Mouse (Mus musculus) stomach, embryonic 15.5 days (tissue): ENCODE data around the gene Slit2. TPM values are rescaled to one million over a fixed set of nuclear protein-coding genes. Genes with fewer than 3 reads are reported as not detected.

ENCODE experiments used
- ATAC-seq: fragments of 200-750 bp; cut with Nextera tagmentation; 2 replicates; pipeline ENCODE4 v1.8.0; 2017; ENCODE audit warnings: low read depth, moderate number of reproducible peaks, moderate TSS enrichment; ENCODE audit not compliant: insufficient read depth, low FRiP score
- H3K27ac ChIP-seq: fragments of 300-500 bp; sonication (generic); 2 replicates; pipeline ENCODE4 v1.5.1; 2015; ENCODE audit warnings: mild to moderate bottlenecking, inconsistent platforms
- H3K27me3 ChIP-seq: fragments of 300-500 bp; sonication (generic); replicated peaks from 2 replicates; pipeline ENCODE4 v1.6.1; 2015; ENCODE audit warnings: inconsistent platforms
- H3K36me3 ChIP-seq: fragments of 300-500 bp; sonication (generic); 2 replicates; pipeline ENCODE4 v1.6.1; 2015; ENCODE audit warnings: inconsistent platforms
- H3K4me1 ChIP-seq: fragments of 300-500 bp; sonication (generic); 2 replicates; pipeline ENCODE4 v1.6.1; 2015; ENCODE audit warnings: inconsistent platforms
- H3K4me2 ChIP-seq: fragments of 300-500 bp; sonication (generic); 2 replicates; pipeline ENCODE4 v1.6.1; 2015; ENCODE audit warnings: mild to moderate bottlenecking, inconsistent platforms
- H3K4me3 ChIP-seq: fragments of 300-500 bp; sonication (generic); replicated peaks from 2 replicates; pipeline ENCODE4 v1.5.1; 2015; ENCODE audit warnings: inconsistent platforms
- H3K9ac ChIP-seq: fragments of 300-500 bp; sonication (generic); 2 replicates; pipeline ENCODE4 v1.6.1; 2015; ENCODE audit warnings: inconsistent platforms
- H3K9me3 ChIP-seq: fragments of 300-500 bp; sonication (generic); 2 replicates; pipeline ENCODE4 v1.6.1; 2016; ENCODE audit warnings: inconsistent platforms
- WGBS: fragments of 180-500 bp; shearing (Covaris S2); methylation state at CpG from one replicate; pipeline ENCODE4 v1.1.7; 2015; 5-methylcytosine and 5-hydroxymethylcytosine counted together
- polyA plus RNA-seq: library from polyadenylated mRNA; unstranded; fragments of >200 nt; fragmentation: Nextera tagmentation; extraction: Ambion mirVana; gene quantifications from 2 replicates; pipeline ENCODE4 v1.2.1, GENCODE M21; 2015

Slit2 gene
- 20.9 and 23.9 TPM in 2 replicates for polyA plus RNA-seq

DNA sequence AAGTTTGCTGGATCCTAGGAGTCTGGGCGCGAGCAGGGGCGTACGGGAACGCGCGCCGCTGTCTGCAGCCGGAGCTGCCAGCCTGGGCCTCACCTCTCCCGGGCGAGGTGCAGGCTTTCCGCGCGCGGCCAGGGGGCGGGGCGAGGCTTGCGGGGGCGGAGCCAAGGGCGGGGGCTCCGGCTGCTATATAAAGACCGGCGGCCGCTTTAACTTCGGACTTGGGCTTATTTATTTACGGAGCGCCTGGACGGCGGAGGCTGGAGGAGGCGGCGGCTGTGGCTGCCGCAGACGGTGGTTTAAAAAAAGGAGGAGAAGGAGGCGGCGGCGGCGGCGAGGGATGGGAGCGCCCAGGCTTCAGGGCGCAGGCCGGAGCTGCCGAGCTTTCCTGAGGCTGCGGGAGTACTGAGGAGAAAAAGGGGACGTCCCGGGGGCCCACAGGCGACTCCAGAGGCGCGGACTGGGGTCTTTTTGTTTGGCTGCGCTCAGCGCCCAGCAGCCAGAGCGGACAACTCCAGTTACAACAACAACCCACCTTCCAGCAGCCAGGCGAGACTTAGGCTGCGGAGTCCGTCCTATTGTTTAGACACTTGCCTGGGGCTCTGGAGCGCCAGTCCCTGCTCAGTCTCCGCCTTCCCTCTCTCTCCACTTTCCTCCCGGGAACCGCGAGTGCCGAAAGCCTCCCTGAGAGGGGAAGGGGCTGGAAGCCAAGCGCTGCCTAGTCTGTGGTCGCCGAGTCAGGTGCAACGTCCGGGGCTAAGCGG is at the start of gene Slit2:
TSS of gene Slit2 (plus strand) at position 198 of the 761 bp plus-strand sequence.
- Histone ChIP-seq H3K9me3 (no peaks in the 10 kb centered on the region), H3K27me3 (peaks cover 22% of the 10 kb centered on the region), H3K4me1 (peaks cover 7% of the 10 kb centered on the region), H3K9ac (peak within 1 kb of the TSS; percentile 29), H3K4me3 (peak within 1 kb of the TSS; percentile 65), H3K4me2 (peak within 1 kb of the TSS; percentile 96), H3K27ac (peak within 1 kb of the TSS; percentile 72; the same call in 1 of the 2 replicates), H3K36me3 (no peaks in the 10 kb centered on the region)
- under 1% methylated on average over 66 of the region's 66 CpGs for WGBS
- ATAC-seq, result peak; percentile 90

DNA sequence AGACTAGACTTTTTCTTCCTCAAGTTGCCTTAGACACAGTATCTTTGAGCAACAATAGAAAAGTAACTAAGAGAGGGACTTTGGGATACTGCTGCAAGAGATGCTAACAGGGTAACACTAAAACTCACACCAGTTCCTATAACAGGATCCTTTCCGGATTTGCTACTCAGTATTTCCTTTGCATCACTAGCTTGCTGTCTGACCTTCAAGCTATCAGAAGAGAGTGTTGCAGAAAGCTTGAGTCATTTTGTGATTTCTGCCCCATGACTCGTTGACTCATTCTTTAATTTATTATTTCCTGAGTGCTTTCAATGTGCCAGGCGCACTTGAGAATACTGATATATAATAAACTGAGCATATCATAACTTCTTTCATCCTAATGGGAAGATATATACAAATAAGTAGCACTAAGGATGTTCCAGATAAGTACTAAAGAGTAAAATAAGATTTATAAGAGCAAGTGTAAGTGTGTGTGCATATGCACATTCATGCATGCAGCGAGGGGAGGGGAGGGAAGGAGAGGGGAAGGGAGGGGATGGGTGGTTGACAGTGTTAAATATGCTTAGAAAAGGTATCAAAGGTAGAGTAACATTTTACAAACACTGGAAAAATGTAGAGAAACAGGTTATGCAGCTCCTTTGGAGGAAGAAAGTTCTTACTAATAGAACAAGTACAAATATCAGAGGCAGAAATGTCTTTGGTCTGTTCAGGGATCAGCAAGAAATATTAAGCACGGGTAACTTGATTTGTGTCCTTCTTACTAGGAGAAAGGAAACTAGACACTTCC is 44.2 kb upstream of the Slit2 start:
- ATAC-seq, result peak; percentile 77
- WGBS, result 58% methylated on average over 5 of the region's 5 CpGs
- H3K4me3 ChIP-seq, result no peak overlapping the region
- H3K9ac ChIP-seq, result no peak overlapping the region
- no peak overlapping the region; the same call in 1 of the 2 replicates for H3K27ac ChIP-seq
- no peak overlapping the region for H3K4me2 ChIP-seq
- H3K4me1 ChIP-seq, result no peaks in the 10 kb centered on the region
- no peaks in the 10 kb centered on the region for H3K36me3 ChIP-seq
- no peaks in the 10 kb centered on the region for H3K9me3 ChIP-seq
- no peaks in the 10 kb centered on the region for H3K27me3 ChIP-seq

DNA sequence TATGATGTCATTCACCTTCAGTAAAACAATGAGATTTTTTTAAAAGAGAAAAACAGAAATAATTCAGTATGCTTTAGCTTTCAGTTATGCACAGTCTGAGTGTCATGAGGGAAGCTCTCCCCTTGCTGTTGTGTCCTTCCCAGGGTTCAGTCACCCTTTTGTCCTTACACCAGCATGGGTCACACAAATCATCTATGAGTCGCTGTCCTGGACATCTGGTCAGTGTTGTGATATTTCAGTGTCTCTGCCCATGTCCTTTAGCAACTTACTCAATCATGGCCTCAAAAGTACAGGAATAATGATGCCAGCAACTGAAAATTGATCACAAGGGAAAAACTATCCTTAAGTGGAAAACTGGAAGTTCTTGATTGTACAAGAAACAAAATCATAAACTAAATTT is 26.5 kb upstream of the Slit2 start:
- ATAC-seq, result no peak
- Histone ChIP-seq H3K27me3 (no peaks in the 10 kb centered on the region), H3K36me3 (no peaks in the 10 kb centered on the region), H3K4me1 (no peaks in the 10 kb centered on the region), H3K9ac (no peak overlapping the region), H3K4me3 (no peak overlapping the region), H3K27ac (no peak overlapping the region), H3K9me3 (no peaks in the 10 kb centered on the region), H3K4me2 (no peak overlapping the region)
- WGBS, result 73% methylated on average over 1 of the region's 1 CpGs

DNA sequence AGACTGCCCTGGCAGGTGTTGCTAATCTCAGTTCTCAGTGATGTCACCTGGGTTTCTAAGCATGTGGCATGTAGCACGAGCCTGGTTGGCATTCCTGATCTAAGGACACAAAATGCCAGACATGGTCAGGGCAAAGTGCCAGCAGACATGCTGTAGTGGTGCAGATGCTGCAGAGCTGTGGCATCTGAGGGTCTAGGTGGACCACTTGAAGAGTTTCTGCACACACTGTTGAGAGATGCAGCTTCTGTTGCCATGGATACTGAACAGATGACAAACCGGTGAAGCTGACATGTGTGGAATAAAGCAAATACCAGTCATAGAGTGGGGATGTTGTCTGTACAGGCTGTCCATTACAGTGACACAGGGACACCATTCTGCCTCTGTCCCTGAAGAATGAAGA is 7.1 kb upstream of the Slit2 start:
- Histone ChIP-seq H3K9me3 (no peaks in the 10 kb centered on the region), H3K4me2 (no peak overlapping the region), H3K27me3 (no peaks in the 10 kb centered on the region), H3K9ac (no peak overlapping the region), H3K4me3 (no peak overlapping the region), H3K27ac (no peak overlapping the region), H3K4me1 (no peaks in the 10 kb centered on the region), H3K36me3 (no peaks in the 10 kb centered on the region)
- 59% methylated on average over 2 of the region's 2 CpGs for WGBS
- no peak; the same call in 1 of the 2 replicates for ATAC-seq

DNA sequence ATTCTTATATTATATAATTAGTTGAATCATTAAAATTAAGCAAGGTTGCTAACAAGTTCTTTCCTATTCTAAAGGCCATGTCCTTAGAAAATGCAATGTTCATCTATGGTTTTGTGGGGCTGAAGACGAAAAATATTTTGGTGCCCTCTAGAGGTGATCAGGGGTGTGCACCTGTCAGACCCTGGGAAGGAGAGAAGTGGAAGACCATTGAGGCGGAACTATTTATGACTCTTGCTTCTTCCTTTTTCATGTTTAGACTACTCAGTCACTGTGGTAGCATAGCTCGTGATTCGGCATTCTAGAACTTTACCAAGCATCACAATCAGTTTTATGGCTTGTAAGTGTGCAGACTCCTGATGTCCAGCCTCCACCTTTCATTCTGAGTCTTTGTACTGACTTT is 3.6 kb upstream of the Slit2 start:
- no peaks in the 10 kb centered on the region for H3K9me3 ChIP-seq
- no peak overlapping the region for H3K9ac ChIP-seq
- no peak for ATAC-seq
- H3K4me1 ChIP-seq, result peaks cover 3% of the 10 kb centered on the region; the same call in 1 of the 2 replicates
- no peak overlapping the region for H3K27ac ChIP-seq
- H3K27me3 ChIP-seq, result peaks cover 2% of the 10 kb centered on the region
- no peaks in the 10 kb centered on the region for H3K36me3 ChIP-seq
- 35% methylated on average over 4 of the region's 4 CpGs for WGBS
- H3K4me3 ChIP-seq, result no peak overlapping the region
- no peak overlapping the region for H3K4me2 ChIP-seq

DNA sequence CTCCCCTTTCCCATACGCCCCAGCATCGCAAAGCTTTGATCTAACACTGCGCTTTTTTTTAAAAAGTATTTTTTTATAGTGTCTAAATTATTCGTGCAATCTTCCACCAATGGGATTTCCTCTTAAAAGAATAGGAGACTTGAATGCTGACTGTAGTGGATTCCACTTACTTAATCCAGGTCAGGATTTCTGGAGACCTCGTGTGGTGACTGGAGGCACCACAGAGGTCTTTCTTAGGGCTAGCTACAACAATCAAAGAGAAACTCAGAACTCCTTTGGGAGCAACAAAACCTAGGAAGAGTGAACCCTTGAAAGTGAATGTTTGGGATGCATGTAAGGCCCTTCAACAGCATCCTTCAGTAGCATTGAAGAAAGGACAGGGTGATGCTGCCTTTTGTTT is 2.5 kb upstream of the Slit2 start:
- Histone ChIP-seq H3K27ac (no peak overlapping the region), H3K4me3 (no peak overlapping the region), H3K9ac (no peak overlapping the region), H3K4me2 (no peak overlapping the region), H3K27me3 (peaks cover 13% of the 10 kb centered on the region), H3K36me3 (no peaks in the 10 kb centered on the region), H3K9me3 (no peaks in the 10 kb centered on the region), H3K4me1 (peaks cover 3% of the 10 kb centered on the region; the same call in 1 of the 2 replicates)
- no peak for ATAC-seq
- WGBS, result 35% methylated on average over 5 of the region's 5 CpGs

DNA sequence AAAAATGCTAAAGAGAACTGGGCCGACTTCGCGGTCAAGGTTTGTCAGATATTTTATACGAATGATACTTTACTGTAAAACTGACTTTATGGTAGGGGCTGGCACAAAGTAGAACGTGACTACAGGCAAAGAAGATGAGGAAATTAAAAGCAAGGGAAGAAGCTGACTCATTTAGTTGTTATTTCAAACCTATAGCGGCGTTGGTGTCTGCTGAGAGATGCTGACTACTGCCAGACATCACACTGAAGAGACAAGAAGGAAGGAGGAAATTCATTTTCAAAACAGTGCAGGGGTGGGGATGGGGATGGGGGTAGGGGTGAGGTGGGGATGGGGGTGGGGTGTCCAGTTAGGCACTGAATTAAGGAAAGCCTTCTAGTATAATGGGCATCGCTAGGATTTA is 987 bp upstream of the Slit2 start:
- Histone ChIP-seq H3K9me3 (no peaks in the 10 kb centered on the region), H3K27ac (no peak overlapping the region), H3K4me2 (peak overlapping the region; percentile 96; the same call in 1 of the 2 replicates), H3K36me3 (no peaks in the 10 kb centered on the region), H3K9ac (no peak overlapping the region), H3K4me3 (peak overlapping the region; percentile 65), H3K4me1 (peaks cover 7% of the 10 kb centered on the region), H3K27me3 (peaks cover 22% of the 10 kb centered on the region)
- no peak for ATAC-seq
- WGBS, result 61% methylated on average over 8 of the region's 8 CpGs

DNA sequence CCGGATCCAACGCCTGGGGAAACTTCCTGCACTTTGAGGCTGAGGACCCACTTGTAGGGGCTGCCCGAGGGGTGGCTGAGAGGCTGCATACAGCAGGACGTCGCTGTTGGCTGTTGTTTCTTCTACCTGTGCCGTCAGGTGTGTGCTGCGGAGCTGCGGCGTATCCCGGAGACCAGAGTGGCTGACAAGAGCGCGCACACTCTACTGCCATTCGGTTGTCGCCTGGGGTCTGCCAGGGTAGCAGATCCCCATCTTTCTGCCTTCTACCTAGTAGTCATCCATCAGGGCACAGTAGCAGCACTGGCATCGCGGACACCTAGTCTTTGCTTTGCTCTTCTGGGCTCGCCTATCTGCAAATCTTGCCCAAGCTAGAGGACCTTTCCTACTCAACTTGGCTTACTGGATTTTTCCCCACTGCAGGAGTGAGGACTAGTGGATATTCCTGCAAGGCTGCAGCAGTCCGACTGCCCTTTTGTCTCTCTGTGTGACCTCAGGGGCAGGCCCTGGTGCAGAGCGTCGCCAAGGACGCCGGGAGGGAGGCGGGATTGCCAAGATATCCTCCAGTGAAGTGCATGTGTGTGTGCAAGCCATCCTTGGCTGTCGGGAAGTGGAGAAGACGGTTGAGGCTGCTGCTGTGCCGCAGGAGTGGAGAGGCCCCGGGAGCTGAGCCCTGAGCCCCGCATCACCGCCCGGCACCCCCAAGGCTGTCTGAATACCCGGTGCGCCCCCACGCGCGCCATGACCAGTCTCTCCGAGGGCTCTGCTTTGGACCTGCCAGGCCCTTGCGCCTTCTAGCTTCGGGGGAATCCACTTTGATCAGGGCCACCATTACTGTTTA is 1.0 kb downstream of the Slit2 start:
- Histone ChIP-seq H3K4me3 (peak overlapping the region; percentile 65), H3K4me1 (peaks cover 7% of the 10 kb centered on the region), H3K9ac (peak overlapping the region; percentile 29), H3K9me3 (no peaks in the 10 kb centered on the region), H3K36me3 (no peaks in the 10 kb centered on the region), H3K4me2 (peak overlapping the region; percentile 96), H3K27me3 (peaks cover 22% of the 10 kb centered on the region), H3K27ac (no peak overlapping the region)
- WGBS, result under 1% methylated on average over 38 of the region's 38 CpGs
- ATAC-seq, result no peak; the same call in 1 of the 2 replicates

DNA sequence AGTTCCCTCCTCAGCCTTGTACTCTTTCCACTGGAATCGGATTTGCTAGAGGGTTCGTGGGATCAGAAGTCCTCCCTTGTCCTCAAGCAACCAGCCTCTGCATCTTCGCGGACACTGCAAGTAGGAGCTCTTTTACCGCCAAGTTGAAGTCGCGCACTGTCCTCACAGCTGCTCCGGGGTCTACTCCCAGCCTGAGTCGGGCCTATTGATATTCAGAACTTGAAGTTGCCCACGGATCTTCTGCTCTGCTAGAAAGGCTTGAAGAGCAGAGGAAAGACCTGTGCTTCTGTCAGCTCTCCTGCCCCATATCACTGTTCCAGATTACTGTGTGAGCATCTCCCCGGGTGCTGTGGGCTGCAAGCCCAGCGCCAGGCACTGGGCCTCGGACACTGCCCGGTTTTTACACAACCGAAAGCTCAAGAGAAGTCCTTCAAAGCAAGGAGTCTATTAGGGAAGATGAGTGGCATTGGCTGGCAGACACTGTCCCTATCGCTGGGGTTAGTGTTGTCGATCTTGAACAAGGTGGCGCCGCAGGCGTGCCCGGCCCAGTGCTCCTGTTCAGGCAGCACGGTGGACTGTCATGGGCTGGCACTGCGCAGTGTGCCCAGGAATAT is 1.8 kb downstream of the Slit2 start:
- WGBS, result 5% methylated on average over 23 of the region's 23 CpGs
- Histone ChIP-seq H3K27ac (no peak overlapping the region; the same call in 1 of the 2 replicates), H3K4me1 (peaks cover 7% of the 10 kb centered on the region), H3K36me3 (no peaks in the 10 kb centered on the region), H3K9ac (0 out of 2 replicates have a peak overlapping the region, but pooled peaks have one; percentile 12), H3K9me3 (no peaks in the 10 kb centered on the region), H3K4me2 (peak overlapping the region; percentile 96), H3K27me3 (peaks cover 22% of the 10 kb centered on the region), H3K4me3 (peak overlapping the region; percentile 65)
- ATAC-seq, result no peak

DNA sequence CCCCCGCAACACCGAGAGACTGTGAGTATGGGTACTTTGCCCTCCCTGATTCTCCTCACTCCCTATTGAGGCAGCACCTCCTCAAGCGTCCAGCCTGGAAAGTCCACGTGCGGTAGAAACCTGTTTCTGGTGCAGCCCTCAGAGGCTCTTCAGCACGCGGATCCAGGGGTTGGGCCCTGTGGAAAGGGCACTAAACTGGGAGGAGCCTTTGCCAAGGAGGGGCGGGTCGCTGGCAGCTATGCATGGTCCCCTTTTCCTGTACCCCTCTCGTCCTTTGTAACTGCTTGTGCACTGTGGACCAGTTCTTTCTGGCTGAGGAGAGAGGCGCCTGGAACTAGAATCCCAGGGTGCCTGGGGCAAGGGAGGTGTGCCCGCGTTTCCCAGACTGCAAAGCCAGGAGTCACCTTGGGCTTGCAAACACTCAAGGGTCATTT is 2.3 kb downstream of the Slit2 start:
- Histone ChIP-seq H3K36me3 (no peaks in the 10 kb centered on the region), H3K4me3 (peak overlapping the region; percentile 65), H3K9ac (peak overlapping the region; percentile 12; the same call in 1 of the 2 replicates), H3K4me2 (peak overlapping the region; percentile 96), H3K27ac (no peak overlapping the region; the same call in 1 of the 2 replicates), H3K27me3 (peaks cover 22% of the 10 kb centered on the region), H3K4me1 (peaks cover 7% of the 10 kb centered on the region), H3K9me3 (no peaks in the 10 kb centered on the region)
- no peak for ATAC-seq
- WGBS, result 2% methylated on average over 13 of the region's 13 CpGs
